Mouse (Mus musculus) bone marrow macrophage, adult 2 months (primary cell): ENCODE measurements around the gene Rnasel. TPM values are rescaled to one million over a fixed set of nuclear protein-coding genes. Genes with fewer than 3 reads are reported as not detected.

Experiments
- H3K27ac ChIP-seq: 2 replicates; pipeline ENCODE4 v1.5.1; 2012; ENCODE audit warnings: low read depth, low read length; ENCODE audit not compliant: insufficient read depth
- H3K4me1 ChIP-seq: 2 replicates; pipeline ENCODE4 v1.6.1; 2012; ENCODE audit warnings: low read length; ENCODE audit not compliant: control insufficient read depth, insufficient read depth
- H3K4me3 ChIP-seq: 2 replicates; pipeline ENCODE4 v1.5.1; 2012; ENCODE audit warnings: mild to moderate bottlenecking, low read length, moderate library complexity; ENCODE audit not compliant: insufficient read depth
- CTCF ChIP-seq: IDR thresholded peaks from 2 replicates; pipeline ENCODE4 v1.5.1; 2012; ENCODE audit warnings: low read depth, mild to moderate bottlenecking, low read length, moderate library complexity
- POLR2A ChIP-seq: IDR thresholded peaks from 2 replicates; pipeline ENCODE4 v1.6.1; 2012; ENCODE audit warnings: mild to moderate bottlenecking, low read depth, low read length, borderline replicate concordance
- polyA plus RNA-seq: library from polyadenylated mRNA; stranded (reverse); fragments of >200 nt; gene quantifications from 2 replicates; pipeline ENCODE4 v1.2.4, GENCODE M21; 2012; ENCODE audit not compliant: missing spikeins, insufficient read depth, insufficient read length

The Rnasel gene
- polyA plus RNA-seq, result 103 and 119 TPM in 2 replicates

DNA sequence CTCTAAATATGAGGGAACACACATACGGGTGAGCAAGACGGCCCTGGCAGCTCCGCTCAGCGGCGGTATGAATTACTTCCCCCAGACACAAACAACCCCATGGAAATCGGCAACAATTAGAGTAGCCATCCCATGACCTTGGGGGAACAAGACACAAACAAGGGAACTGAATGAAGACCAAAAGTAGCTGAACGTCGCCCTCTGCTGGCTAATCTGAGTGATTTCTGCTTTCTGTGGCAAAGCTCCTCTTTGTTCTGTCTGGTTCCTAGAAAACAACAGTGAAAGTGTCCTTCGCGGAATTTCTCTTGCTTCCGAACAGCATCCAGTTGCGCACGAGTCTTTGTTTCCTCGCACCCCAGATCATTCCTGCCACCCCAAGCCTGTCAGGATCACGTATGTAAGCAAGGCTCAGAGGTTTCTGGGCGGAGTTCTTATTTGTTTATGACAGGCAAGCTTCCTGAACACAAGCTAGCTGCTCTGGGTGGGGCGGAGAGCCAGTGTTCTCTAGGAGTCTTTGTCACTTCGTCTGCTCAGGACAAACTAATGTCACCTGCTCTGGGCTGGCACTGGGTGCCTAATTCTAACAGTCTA lies at the start of gene Rnasel:
TSS of gene Rnasel (plus strand) at position 216 of the 591 bp plus-strand sequence.
- peak; percentile 26 for TF ChIP-seq CTCF
- TF ChIP-seq POLR2A, result no peak
- Histone ChIP-seq H3K4me1 (peaks cover 29% of the 10 kb centered on the region), H3K27ac (peak within 1 kb of the TSS; percentile 81), H3K4me3 (peak within 1 kb of the TSS; percentile 58)

DNA sequence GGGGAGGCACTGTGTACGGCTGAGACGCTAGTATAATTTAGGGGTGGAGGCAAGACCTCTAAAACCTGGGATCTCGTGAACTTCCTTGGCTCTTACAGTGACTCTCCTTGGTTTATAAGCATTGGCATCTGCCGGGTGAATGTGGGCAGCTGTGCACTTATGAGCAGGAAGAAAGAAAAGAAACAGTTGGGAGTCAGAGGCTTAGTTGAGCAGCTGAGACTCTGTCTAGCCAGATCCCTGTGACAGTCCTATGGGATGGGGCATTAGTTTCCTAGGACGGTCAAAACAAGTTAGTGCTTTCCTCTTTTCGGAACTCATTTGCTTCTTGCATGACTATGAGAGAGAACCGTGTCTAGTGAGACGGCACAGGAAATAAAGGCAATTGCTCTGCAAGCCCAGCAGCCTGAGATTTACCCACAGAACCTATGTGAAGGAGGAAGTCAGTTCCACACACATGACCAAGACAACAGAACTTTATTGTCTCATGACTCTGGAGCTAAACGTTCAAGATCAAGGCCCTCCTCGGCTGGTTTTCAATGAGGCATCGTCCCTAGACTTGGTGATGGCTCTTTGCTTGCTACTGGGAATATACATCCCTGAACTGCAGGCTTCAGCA lies 48.7 kb upstream of the Rnasel start:
- peaks cover 5% of the 10 kb centered on the region; the same call in 1 of the 2 replicates for H3K4me1 ChIP-seq
- no peak for TF ChIP-seq CTCF
- no peak for TF ChIP-seq POLR2A
- no peak overlapping the region for H3K27ac ChIP-seq
- H3K4me3 ChIP-seq, result no peak overlapping the region

DNA sequence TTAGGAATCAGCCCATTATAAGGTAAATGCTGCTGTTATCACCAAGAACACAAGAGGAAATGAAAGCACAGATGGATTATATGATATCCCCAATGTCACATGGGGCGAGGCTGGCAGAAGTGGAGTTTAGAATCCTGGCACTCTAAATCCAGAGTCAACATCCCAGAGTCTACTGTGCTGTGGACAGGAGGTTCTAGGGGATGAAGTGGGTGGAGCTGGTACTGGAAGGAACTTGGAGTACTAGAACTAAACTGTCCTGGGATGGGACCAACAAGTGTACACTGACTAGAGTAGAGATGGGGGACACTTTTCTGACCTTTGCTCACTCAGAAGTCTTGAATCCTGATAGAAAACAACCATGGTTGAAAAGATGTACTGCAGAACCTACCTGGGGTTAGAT lies 47.8 kb upstream of the Rnasel start:
- TF ChIP-seq POLR2A (no peak), CTCF (no peak)
- Histone ChIP-seq H3K4me1 (peaks cover 5% of the 10 kb centered on the region; the same call in 1 of the 2 replicates), H3K4me3 (no peak overlapping the region), H3K27ac (no peak overlapping the region)

DNA sequence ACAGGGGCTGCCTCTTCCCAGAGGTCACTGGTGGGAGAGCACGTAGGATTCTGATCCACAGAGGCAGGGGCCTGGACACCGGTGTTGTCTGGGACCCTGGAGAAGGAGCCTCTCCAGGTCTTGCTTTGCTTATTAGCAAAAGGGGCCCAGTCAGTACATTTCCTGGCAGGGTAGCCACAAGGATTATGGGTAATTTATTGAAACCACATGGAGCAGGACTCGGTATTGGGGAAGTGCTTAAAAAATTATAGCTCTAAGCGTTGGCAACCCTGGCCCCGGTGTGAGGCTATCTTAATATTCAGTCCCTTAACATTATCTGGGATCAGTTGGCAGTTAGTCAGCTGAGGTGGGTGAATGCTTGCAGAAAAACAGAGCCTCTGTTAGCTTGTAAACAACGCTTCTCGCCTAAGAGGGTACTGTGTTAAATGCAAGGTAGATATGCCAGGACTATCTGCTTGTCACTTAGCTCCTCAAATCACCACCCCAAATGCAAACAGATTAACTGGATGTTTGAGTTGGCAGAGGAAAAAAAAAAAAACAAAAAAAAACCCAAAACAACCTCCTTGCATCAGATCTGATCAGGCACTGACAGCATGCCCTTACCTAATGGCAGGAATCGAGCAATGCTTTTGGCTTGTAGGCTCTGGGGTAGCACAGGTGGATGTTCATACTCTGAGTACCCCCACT lies 46.9 kb upstream of the Rnasel start:
- H3K4me3 ChIP-seq, result no peak overlapping the region
- H3K4me1 ChIP-seq, result peaks cover 5% of the 10 kb centered on the region; the same call in 1 of the 2 replicates
- TF ChIP-seq POLR2A, result no peak
- no peak for TF ChIP-seq CTCF
- H3K27ac ChIP-seq, result no peak overlapping the region

DNA sequence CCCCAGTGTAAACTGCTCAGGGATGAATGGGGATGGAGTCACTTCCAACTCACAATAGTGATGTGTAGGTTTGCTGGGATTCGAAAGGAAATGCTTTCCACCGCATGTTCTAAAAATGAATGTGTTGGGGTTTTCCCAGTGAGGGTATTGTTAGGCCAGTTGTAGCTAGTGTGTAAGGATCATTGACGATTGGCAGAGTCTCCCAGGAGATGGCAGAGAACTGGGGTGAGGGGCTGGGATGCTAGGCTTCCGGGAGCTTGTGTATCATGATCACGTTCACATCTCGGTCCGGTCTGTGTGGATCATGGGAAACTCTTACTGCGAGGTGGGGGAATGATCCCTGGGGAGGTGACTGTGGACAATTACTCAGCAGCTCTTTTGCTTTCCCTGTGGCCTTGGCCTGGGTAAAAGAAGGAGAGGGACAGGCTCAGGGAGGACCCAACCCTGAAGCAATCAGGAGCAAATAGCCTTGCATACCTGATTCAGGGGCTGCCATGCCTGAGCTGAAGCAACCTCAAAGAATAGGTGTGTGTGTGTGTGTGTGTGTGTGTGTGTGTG lies 46.3 kb upstream of the Rnasel start:
- peaks cover 5% of the 10 kb centered on the region; the same call in 1 of the 2 replicates for H3K4me1 ChIP-seq

DNA sequence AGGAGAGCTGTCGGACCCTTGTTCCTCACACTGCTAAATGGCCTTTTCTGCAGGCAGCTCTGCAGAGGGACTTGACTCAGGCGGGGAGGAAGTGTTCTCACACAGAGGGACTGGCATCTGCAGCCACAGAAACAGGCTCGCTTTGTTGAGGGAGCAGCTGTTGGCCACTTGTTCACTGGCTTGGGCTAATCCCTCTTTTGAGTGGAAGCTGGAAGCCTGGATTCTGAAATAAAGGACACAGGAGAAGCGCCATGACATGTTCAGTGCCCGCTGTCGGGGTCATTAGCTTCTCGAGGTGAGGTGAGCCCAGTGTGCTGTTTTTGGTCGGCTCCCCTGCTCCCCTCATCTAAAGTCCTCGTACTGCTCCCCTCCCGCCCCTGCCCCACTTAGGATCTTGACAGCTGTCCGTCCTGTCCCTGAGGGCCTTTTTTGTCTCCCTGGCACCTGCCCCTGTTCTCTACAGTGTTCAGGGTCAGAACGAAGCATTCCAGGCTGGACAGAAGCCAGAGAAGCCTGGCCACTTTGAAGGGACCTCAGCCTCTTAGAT lies 45.7 kb upstream of the Rnasel start:
- Histone ChIP-seq H3K4me3 (no peak overlapping the region), H3K4me1 (peaks cover 5% of the 10 kb centered on the region; the same call in 1 of the 2 replicates)

More for the DNA sequence above, 46.3 kb upstream of the Rnasel start:
- H3K27ac ChIP-seq, result no peak overlapping the region
- no peak for TF ChIP-seq POLR2A
- no peak for TF ChIP-seq CTCF
- H3K4me3 ChIP-seq, result no peak overlapping the region

DNA sequence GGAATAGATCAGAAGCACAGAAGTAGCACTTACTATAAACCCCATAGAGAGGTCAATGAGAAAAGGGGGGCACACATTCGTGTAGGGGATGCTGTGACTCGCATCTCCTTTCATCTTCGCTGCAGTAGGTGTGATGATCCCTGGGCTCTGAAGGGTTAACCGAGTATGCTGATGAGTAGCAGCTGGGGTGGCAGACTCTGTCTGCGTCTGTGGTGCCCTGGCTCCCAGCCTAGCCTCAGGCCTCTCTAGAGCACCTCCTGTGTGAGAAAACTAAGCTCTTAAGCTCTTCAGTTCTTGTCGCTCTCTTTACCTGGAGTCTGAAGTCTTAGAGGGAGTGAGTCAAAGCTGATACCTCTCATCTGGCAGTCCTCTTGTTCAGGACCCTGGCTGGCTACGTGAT lies 45.1 kb upstream of the Rnasel start:
- Histone ChIP-seq H3K4me1 (peaks cover 5% of the 10 kb centered on the region; the same call in 1 of the 2 replicates), H3K4me3 (no peak overlapping the region), H3K27ac (no peak overlapping the region)
- TF ChIP-seq CTCF, result no peak
- no peak for TF ChIP-seq POLR2A

More for the DNA sequence above, 45.7 kb upstream of the Rnasel start:
- TF ChIP-seq CTCF (no peak), POLR2A (no peak)
- H3K27ac ChIP-seq, result no peak overlapping the region

DNA sequence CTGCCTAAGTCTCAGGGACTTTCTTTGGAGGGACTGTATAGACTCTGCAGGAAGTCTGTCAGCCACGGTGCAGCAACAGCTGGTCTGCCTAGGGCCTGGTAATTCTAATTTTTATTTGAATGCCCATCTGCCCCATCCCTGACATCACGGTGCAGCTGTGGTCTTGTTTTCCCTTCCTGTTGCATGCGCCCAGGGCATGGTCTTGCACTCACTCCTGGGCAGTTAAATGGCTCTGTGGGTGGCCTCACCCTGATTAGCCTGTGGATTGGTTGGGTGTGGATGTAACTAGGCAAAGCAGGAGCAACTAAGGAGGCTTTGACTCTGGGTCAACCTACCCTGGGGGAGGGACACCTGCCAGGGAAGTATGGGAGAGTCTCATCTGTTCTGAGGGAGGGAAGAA lies 44.2 kb upstream of the Rnasel start:
- no peak overlapping the region for H3K4me3 ChIP-seq
- TF ChIP-seq POLR2A (no peak), CTCF (no peak)
- peaks cover 5% of the 10 kb centered on the region; the same call in 1 of the 2 replicates for H3K4me1 ChIP-seq
- no peak overlapping the region for H3K27ac ChIP-seq

DNA sequence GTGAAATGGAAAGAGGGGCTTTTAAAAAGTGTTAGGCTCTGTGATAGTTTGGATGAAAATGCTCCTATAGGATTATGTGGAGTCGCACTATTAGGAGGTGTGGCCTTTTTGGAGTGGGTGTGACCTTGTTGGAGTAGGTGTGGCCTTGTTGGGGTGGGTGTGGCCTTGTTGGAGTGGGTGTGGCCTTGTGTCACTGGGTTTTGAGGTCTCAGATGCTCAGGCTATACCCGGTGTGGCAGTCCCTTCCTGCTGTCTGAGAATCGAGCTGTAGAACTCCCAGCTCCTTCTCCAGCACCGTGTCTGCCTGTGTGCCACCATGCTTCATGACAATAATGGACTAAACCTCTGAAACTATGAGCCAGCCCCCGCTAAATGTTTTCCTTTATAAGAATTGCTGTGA lies 40.6 kb upstream of the Rnasel start:
- TF ChIP-seq CTCF (no peak), POLR2A (no peak)

DNA sequence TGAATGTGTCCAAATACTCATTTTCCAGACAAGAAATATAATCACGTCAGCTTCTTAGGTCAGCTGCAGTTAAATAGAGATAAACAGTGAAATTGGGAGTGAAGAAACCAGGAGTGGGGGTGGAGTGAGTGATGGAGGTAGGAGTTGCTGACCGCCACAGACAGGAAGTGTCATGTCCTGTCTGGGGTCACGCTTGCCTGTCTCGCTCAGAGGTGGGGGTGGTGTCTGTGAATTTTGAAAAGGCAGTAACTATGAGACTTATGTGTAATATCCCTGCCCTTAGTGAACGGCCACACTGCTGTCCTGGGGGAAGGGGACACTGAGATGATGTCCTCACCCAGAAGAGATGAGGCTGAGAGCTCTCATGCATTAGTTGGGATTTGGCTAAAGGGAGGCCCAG lies 39.8 kb upstream of the Rnasel start:
- no peak overlapping the region for H3K27ac ChIP-seq
- H3K4me3 ChIP-seq, result no peak overlapping the region
- H3K4me1 ChIP-seq, result no peaks in the 10 kb centered on the region
- TF ChIP-seq CTCF (no peak), POLR2A (no peak)

More for the DNA sequence above, 40.6 kb upstream of the Rnasel start:
- no peak overlapping the region for H3K4me3 ChIP-seq
- H3K27ac ChIP-seq, result no peak overlapping the region
- H3K4me1 ChIP-seq, result no peaks in the 10 kb centered on the region
